Mouse (Mus musculus) forebrain, embryonic 14.5 days (tissue): ENCODE measurements at regions not wholly inside any gene's neighbourhood (a gene's known extent, or its start where the extent isn't known, plus 50 kb on each side); places are given as distances from the start of the nearest gene placed in this dataset.
A peak's percentile ranks its signal among the peaks of the same experiment; 100 is the strongest.

Source experiments
- ATAC-seq: fragments of 200-750 bp; cut with Nextera tagmentation; 2 replicates; pipeline ENCODE4 v1.8.0; 2017; ENCODE audit warnings: mild to moderate bottlenecking, moderate library complexity
- DNase-seq: peaks from one replicate; pipeline ENCODE4 v3.0.0-alpha.2; 2015; ENCODE audit warnings: low spot score
- H3K27ac ChIP-seq: fragments of 300-500 bp; sonication (generic); 2 replicates; pipeline ENCODE4 v1.5.1; 2014; ENCODE audit warnings: low read depth, mild to moderate bottlenecking, control low read depth, low read length, moderate library complexity
- H3K27me3 ChIP-seq: fragments of 300-500 bp; sonication (generic); replicated peaks from 2 replicates; pipeline ENCODE4 v1.6.1; 2014; ENCODE audit warnings: low read length, control low read depth, mixed read lengths; ENCODE audit not compliant: control insufficient read depth, insufficient read depth
- H3K36me3 ChIP-seq: fragments of 300-500 bp; sonication (generic); 2 replicates; pipeline ENCODE4 v1.6.1; 2014; ENCODE audit warnings: low read length, control low read depth; ENCODE audit not compliant: control insufficient read depth, insufficient read depth
- H3K4me1 ChIP-seq: fragments of 300-500 bp; sonication (generic); 2 replicates; pipeline ENCODE4 v1.6.1; 2014; ENCODE audit warnings: antibody characterized with exemption, low read length, control low read depth; ENCODE audit not compliant: control insufficient read depth, insufficient read depth
- H3K4me2 ChIP-seq: fragments of 300-500 bp; sonication (generic); 2 replicates; pipeline ENCODE4 v1.6.1; 2014; ENCODE audit warnings: mild to moderate bottlenecking, control low read depth, low read length
- H3K4me3 ChIP-seq: fragments of 300-500 bp; sonication (generic); 2 replicates; pipeline ENCODE4 v1.5.1; 2014; ENCODE audit warnings: low read depth, low read length, control low read depth
- H3K9ac ChIP-seq: fragments of 300-500 bp; sonication (generic); 2 replicates; pipeline ENCODE4 v1.6.1; 2014; ENCODE audit warnings: mild to moderate bottlenecking, low read length, control low read depth, moderate library complexity
- H3K9me3 ChIP-seq: fragments of 300-500 bp; sonication (generic); replicated peaks from 2 replicates; pipeline ENCODE4 v1.6.1; 2016; ENCODE audit warnings: low read length, control low read depth, mixed read lengths; ENCODE audit not compliant: control insufficient read depth
- WGBS: fragments of 180-500 bp; shearing (Covaris S2); extraction: QIAGEN DNeasy Blood & Tissue Kit; methylation state at CpG from one replicate; pipeline ENCODE4 v1.1.7; 2014; 5-methylcytosine and 5-hydroxymethylcytosine counted together

GRCm38 (mm10) chr6:89054060-89054459 is 152.0 kb downstream of the Tpra1 start:
- peak; percentile 44; the same call in 1 of the 2 replicates for ATAC-seq

GRCm38 (mm10) chr6:89059431-89059975 is 157.5 kb downstream of the Tpra1 start:
- Histone ChIP-seq H3K27ac (no peak overlapping the region), H3K36me3 (no peaks in the 10 kb centered on the region), H3K9me3 (no peaks in the 10 kb centered on the region), H3K4me1 (no peaks in the 10 kb centered on the region), H3K4me3 (no peak overlapping the region), H3K27me3 (no peaks in the 10 kb centered on the region), H3K4me2 (no peak overlapping the region), H3K9ac (no peak overlapping the region)
- ATAC-seq (no peak), DNase-seq (no peak)
- WGBS, result 68% methylated on average over 4 of the region's 4 CpGs

More at GRCm38 (mm10) chr6:89054060-89054459, 152.0 kb downstream of the Tpra1 start:
- Histone ChIP-seq H3K9ac (no peak overlapping the region), H3K27ac (no peak overlapping the region), H3K4me2 (no peak overlapping the region), H3K4me1 (no peaks in the 10 kb centered on the region), H3K4me3 (no peak overlapping the region), H3K9me3 (no peaks in the 10 kb centered on the region), H3K36me3 (no peaks in the 10 kb centered on the region), H3K27me3 (no peaks in the 10 kb centered on the region)
- DNase-seq, result peak; percentile 61
- 79% methylated on average over 13 of the region's 13 CpGs for WGBS

GRCm38 (mm10) chr6:89064977-89065580 is 163.0 kb downstream of the Tpra1 start:
- DNase-seq (no peak), ATAC-seq (no peak)
- H3K36me3 ChIP-seq, result no peaks in the 10 kb centered on the region
- no peak overlapping the region for H3K4me3 ChIP-seq
- no peaks in the 10 kb centered on the region for H3K4me1 ChIP-seq
- H3K9ac ChIP-seq, result no peak overlapping the region
- WGBS, result 73% methylated on average over 7 of the region's 7 CpGs
- H3K27me3 ChIP-seq, result no peaks in the 10 kb centered on the region
- H3K9me3 ChIP-seq, result no peaks in the 10 kb centered on the region
- no peak overlapping the region for H3K4me2 ChIP-seq
- no peak overlapping the region for H3K27ac ChIP-seq

GRCm38 (mm10) chr6:89066588-89066987 is 164.5 kb downstream of the Tpra1 start:
- Histone ChIP-seq H3K36me3 (no peaks in the 10 kb centered on the region), H3K4me1 (no peaks in the 10 kb centered on the region), H3K27me3 (no peaks in the 10 kb centered on the region), H3K4me2 (no peak overlapping the region), H3K9ac (no peak overlapping the region), H3K4me3 (no peak overlapping the region), H3K27ac (no peak overlapping the region), H3K9me3 (no peaks in the 10 kb centered on the region)
- no peak for ATAC-seq
- 42% methylated on average over 5 of the region's 5 CpGs for WGBS
- no peak for DNase-seq

GRCm38 (mm10) chr6:89068286-89068685 is 166.2 kb downstream of the Tpra1 start:
- ATAC-seq, result no peak
- WGBS, result 89% methylated on average over 5 of the region's 5 CpGs

GRCm38 (mm10) chr6:89069108-89069507 is 167.1 kb downstream of the Tpra1 start:
- DNase-seq, result no peak
- no peaks in the 10 kb centered on the region for H3K9me3 ChIP-seq
- no peaks in the 10 kb centered on the region for H3K4me1 ChIP-seq
- H3K4me2 ChIP-seq, result no peak overlapping the region
- H3K27ac ChIP-seq, result no peak overlapping the region
- H3K36me3 ChIP-seq, result no peaks in the 10 kb centered on the region
- H3K4me3 ChIP-seq, result no peak overlapping the region
- H3K27me3 ChIP-seq, result no peaks in the 10 kb centered on the region
- no peak overlapping the region for H3K9ac ChIP-seq
- WGBS, result 44% methylated on average over 5 of the region's 5 CpGs
- no peak for ATAC-seq

More at GRCm38 (mm10) chr6:89068286-89068685, 166.2 kb downstream of the Tpra1 start:
- H3K27me3 ChIP-seq, result no peaks in the 10 kb centered on the region
- H3K4me3 ChIP-seq, result no peak overlapping the region
- no peak for DNase-seq
- no peaks in the 10 kb centered on the region for H3K36me3 ChIP-seq
- H3K4me1 ChIP-seq, result no peaks in the 10 kb centered on the region
- no peak overlapping the region for H3K9ac ChIP-seq
- no peak overlapping the region for H3K4me2 ChIP-seq
- H3K27ac ChIP-seq, result no peak overlapping the region
- no peaks in the 10 kb centered on the region for H3K9me3 ChIP-seq

GRCm38 (mm10) chr6:89070011-89070410 is 168.0 kb downstream of the Tpra1 start:
- no peaks in the 10 kb centered on the region for H3K27me3 ChIP-seq
- H3K36me3 ChIP-seq, result no peaks in the 10 kb centered on the region
- H3K4me3 ChIP-seq, result no peak overlapping the region
- no peak overlapping the region for H3K9ac ChIP-seq
- no peak for DNase-seq
- ATAC-seq, result no peak
- no peaks in the 10 kb centered on the region for H3K9me3 ChIP-seq
- no peaks in the 10 kb centered on the region for H3K4me1 ChIP-seq
- WGBS, result 24% methylated on average over 3 of the region's 3 CpGs
- H3K4me2 ChIP-seq, result no peak overlapping the region
- no peak overlapping the region for H3K27ac ChIP-seq

- no peak overlapping the region for H3K9ac ChIP-seq
- no peaks in the 10 kb centered on the region for H3K36me3 ChIP-seq
- no peak overlapping the region for H3K4me3 ChIP-seq
- no peaks in the 10 kb centered on the region for H3K4me1 ChIP-seq
- H3K4me2 ChIP-seq, result no peak overlapping the region
- no peak for ATAC-seq
- H3K27ac ChIP-seq, result no peak overlapping the region
- WGBS, result 7% methylated on average over 2 of the region's 2 CpGs
- no peaks in the 10 kb centered on the region for H3K9me3 ChIP-seq
- H3K27me3 ChIP-seq, result no peaks in the 10 kb centered on the region
- DNase-seq, result no peak
These were observed 169.7 kb downstream of the Tpra1 start for GRCm38 (mm10) chr6:89071766-89072165.

GRCm38 (mm10) chr6:89072569-89072968 is 170.5 kb downstream of the Tpra1 start:
- Histone ChIP-seq H3K27me3 (no peaks in the 10 kb centered on the region), H3K9me3 (no peaks in the 10 kb centered on the region), H3K9ac (no peak overlapping the region), H3K4me2 (no peak overlapping the region), H3K4me3 (no peak overlapping the region), H3K27ac (no peak overlapping the region), H3K4me1 (no peaks in the 10 kb centered on the region), H3K36me3 (no peaks in the 10 kb centered on the region)
- ATAC-seq, result no peak
- 46% methylated on average over 2 of the region's 2 CpGs for WGBS
- DNase-seq, result no peak
